Mouse (Mus musculus) hindbrain, embryonic 10.5 days (tissue): ENCODE measurements at regions not wholly inside any gene's neighbourhood (a gene's known extent, or its start where the extent isn't known, plus 50 kb on each side); places are given as distances from the start of the nearest gene placed in this dataset.
A peak's percentile ranks its signal among the peaks of the same experiment; 100 is the strongest.

Source experiments
- DNase-seq: peaks from one replicate; pipeline ENCODE4 v3.0.0-alpha.2; 2017; ENCODE audit warnings: low spot score
- H3K27ac ChIP-seq: fragments of 300-500 bp; sonication (generic); 2 replicates; pipeline ENCODE4 v1.5.1; 2016; ENCODE audit warnings: mild to moderate bottlenecking, moderate library complexity
- H3K27me3 ChIP-seq: fragments of 300-500 bp; sonication (generic); 2 replicates; pipeline ENCODE4 v1.6.1; 2016; ENCODE audit warnings: mild to moderate bottlenecking; ENCODE audit not compliant: poor library complexity, insufficient read depth, severe bottlenecking
- H3K36me3 ChIP-seq: fragments of 300-500 bp; sonication (generic); 2 replicates; pipeline ENCODE4 v1.6.1; 2016; ENCODE audit warnings: mild to moderate bottlenecking, moderate library complexity
- H3K4me1 ChIP-seq: fragments of 300-500 bp; sonication (generic); replicated peaks from 2 replicates; pipeline ENCODE4 v1.6.1; 2016; ENCODE audit warnings: mild to moderate bottlenecking
- H3K4me3 ChIP-seq: fragments of 300-500 bp; sonication (generic); 2 replicates; pipeline ENCODE4 v1.5.1; 2016; ENCODE audit warnings: mild to moderate bottlenecking, moderate library complexity
- H3K9me3 ChIP-seq: fragments of 300-500 bp; sonication (generic); 2 replicates; pipeline ENCODE4 v1.6.1; 2016; ENCODE audit warnings: mild to moderate bottlenecking, moderate library complexity
- WGBS: fragments of 180-500 bp; shearing (Covaris S2); methylation state at CpG from one replicate; pipeline ENCODE4 v1.1.7; 2016; 5-methylcytosine and 5-hydroxymethylcytosine counted together

DNA sequence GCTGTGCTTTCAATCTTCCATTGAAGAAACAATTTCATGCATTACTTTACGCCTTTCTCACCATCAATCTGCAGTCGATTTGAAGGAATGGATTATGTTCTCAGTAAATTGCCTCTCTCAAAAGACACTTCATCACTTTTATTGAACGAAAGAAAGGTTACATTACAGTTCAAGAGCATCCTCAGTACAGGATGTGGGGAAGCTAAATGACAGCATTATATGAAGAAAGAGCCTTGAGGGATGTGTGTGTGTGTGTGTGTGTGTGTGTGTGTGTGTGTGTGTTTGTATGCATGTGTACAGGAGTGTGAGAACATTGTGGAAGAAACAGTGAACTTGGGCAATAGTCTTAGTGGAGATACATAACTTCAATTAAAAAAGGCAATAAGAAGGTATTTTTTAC lies 311.8 kb upstream of the Rnaseh2b start:
- Histone ChIP-seq H3K9me3 (0 out of 2 replicates have a peak, but pooled peaks cover 3% of the 10 kb centered on the region), H3K36me3 (no peaks in the 10 kb centered on the region), H3K4me3 (no peak overlapping the region), H3K4me1 (no peaks in the 10 kb centered on the region), H3K27ac (no peak overlapping the region), H3K27me3 (no peaks in the 10 kb centered on the region)
- WGBS: 69% methylated on average over 3 of the region's 3 CpGs
- no peak for DNase-seq

DNA sequence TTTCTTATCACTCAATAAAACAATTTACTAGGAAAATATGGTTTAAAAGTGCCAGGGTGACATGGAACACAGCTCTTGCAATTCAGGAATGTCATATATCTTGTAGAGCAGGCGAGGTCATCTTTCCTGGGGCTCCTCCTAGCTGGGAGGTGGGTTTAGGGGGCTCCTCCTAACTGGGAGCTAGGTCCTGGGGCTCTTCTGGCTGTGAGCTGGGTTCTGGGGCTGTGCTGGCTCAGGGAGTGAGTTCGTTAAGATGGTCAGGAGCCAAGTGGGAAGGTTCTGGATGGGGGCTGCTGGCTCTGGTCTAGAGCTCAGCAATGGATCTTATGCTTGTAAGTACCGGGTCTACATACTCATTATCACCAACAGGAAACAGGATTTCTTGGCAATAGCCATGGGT lies 306.8 kb upstream of the Rnaseh2b start:
- WGBS: 81% methylated on average over 3 of the region's 3 CpGs

DNA sequence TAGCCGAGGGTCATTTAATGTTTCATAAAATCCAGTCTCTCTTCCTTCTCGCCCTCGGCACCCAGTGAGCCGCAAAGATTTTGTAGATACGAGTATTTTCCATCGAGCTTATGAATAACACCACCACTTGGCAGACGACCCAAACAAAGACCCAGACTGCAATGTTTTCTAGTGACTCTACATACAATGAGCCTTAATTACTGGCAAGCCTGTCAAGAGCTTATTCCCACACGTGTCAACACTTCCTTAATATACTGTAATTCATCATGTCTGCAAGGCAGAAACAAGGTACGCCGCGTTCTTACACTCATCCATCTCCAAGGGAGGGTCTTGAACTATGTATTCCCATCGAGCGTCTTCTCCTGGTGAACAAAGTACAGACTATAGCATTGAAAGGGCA lies 306.2 kb upstream of the Rnaseh2b start:
- H3K27ac ChIP-seq: no peak overlapping the region
- no peaks in the 10 kb centered on the region for H3K27me3 ChIP-seq
- H3K36me3 ChIP-seq: no peaks in the 10 kb centered on the region
- WGBS: 87% methylated on average over 13 of the region's 13 CpGs
- H3K4me3 ChIP-seq: no peak overlapping the region
- no peaks in the 10 kb centered on the region for H3K4me1 ChIP-seq
- 0 out of 2 replicates have a peak, but pooled peaks cover 3% of the 10 kb centered on the region for H3K9me3 ChIP-seq
- no peak for DNase-seq

More for the DNA sequence above, 306.8 kb upstream of the Rnaseh2b start:
- no peaks in the 10 kb centered on the region for H3K36me3 ChIP-seq
- H3K27me3 ChIP-seq: no peaks in the 10 kb centered on the region
- H3K4me3 ChIP-seq: no peak overlapping the region
- no peak for DNase-seq
- no peak overlapping the region for H3K27ac ChIP-seq
- H3K4me1 ChIP-seq: no peaks in the 10 kb centered on the region
- 0 out of 2 replicates have a peak, but pooled peaks cover 3% of the 10 kb centered on the region for H3K9me3 ChIP-seq

DNA sequence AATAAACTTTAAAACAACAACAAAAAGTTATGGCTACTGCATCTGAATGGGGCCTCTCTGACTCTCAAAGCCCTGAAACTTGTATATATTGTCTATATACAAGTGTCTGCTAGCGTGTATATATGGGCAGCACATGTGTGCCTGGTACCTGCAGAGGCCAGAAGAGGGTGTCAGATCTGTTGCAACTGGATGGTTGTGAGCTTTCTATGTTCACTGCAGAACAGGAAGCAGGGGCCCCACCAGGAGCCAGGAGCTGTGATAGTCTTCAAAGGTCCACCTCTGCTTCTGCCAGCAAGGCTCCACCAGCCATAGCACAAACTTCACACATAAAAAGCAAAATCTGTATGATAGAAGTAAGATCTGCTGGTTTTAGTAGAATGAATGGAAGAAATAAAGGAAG lies 297.1 kb upstream of the Rnaseh2b start:
- no peaks in the 10 kb centered on the region for H3K4me1 ChIP-seq
- H3K36me3 ChIP-seq: no peaks in the 10 kb centered on the region
- no peak overlapping the region for H3K27ac ChIP-seq
- DNase-seq: no peak
- 88% methylated on average over 1 of the region's 1 CpGs for WGBS
- no peaks in the 10 kb centered on the region for H3K27me3 ChIP-seq
- no peaks in the 10 kb centered on the region for H3K9me3 ChIP-seq
- H3K4me3 ChIP-seq: no peak overlapping the region

DNA sequence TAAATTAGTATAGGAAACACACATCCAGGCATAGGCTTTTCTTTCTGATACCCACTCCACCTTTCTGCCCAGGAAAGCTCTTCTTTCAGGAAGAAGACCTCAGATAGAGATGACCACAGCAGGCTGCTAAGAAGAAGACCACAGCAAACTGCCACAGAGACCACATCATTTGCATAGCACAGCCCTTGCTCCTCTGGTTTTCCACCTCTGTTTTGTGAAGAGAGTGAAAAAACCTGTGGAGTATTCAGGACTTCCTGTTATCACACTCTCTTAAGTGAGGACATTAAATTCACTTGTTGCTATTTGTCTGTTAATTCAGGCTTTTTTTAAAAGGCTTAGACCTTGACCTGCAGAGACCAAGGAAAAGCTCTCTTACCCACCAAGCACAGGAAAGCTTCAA lies 294.7 kb upstream of the Rnaseh2b start:
- Histone ChIP-seq H3K9me3 (no peaks in the 10 kb centered on the region), H3K27ac (no peak overlapping the region), H3K27me3 (no peaks in the 10 kb centered on the region), H3K4me3 (no peak overlapping the region), H3K36me3 (no peaks in the 10 kb centered on the region), H3K4me1 (peaks cover 19% of the 10 kb centered on the region)
- no peak for DNase-seq

DNA sequence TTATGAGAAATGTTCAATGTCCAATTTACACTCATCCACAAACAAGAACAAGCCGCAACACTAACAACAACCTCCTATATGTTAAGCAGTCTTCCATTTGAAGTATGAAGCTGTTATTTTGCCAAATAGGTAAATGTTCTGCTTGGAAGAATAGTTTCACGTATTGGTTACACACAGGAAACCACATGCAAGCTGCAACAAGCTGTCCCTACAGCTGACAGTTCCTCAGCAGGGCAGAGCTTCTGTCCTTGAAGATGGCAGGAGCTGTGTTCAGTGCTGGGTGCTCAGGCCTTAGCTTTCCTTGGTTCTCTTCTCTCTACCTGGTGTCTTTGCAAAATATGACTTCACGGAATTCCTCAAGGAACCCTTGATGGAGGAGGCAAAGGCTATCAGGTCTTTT lies 294.1 kb upstream of the Rnaseh2b start:
- no peak overlapping the region for H3K4me3 ChIP-seq

DNA sequence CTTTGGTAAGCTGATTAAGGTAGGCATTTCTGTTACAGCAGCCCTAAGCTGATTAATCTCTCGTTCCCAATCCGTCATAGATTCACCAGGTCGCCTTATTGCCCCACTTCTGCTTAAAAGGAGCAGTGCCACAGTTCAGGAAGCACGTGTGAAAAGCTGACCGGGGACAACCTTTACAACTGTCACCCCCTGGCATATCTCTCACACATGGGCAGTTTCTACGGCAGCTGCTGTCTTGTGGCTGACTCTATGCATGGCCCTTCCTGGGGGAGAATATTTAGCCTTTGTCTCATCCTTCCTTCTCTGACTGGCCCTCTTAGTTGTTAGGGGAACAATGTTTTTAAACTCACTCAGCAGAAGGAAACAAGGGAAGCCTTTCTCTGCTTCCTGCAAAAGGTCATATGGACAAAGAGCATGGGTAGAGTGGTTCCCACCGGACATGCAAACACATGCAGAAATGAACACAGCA lies 290.9 kb upstream of the Rnaseh2b start:
- Histone ChIP-seq H3K27ac (peak overlapping the region; percentile 68), H3K9me3 (no peaks in the 10 kb centered on the region), H3K4me1 (peaks cover 30% of the 10 kb centered on the region), H3K36me3 (no peaks in the 10 kb centered on the region), H3K4me3 (no peak overlapping the region), H3K27me3 (no peaks in the 10 kb centered on the region)
- peak; percentile 40 for DNase-seq
- 19% methylated on average over 7 of the region's 7 CpGs for WGBS

More for the DNA sequence above, 294.1 kb upstream of the Rnaseh2b start:
- DNase-seq: no peak
- 88% methylated on average over 3 of the region's 3 CpGs for WGBS
- H3K27me3 ChIP-seq: no peaks in the 10 kb centered on the region
- no peak overlapping the region for H3K27ac ChIP-seq
- H3K9me3 ChIP-seq: no peaks in the 10 kb centered on the region
- H3K36me3 ChIP-seq: no peaks in the 10 kb centered on the region
- H3K4me1 ChIP-seq: peaks cover 24% of the 10 kb centered on the region

DNA sequence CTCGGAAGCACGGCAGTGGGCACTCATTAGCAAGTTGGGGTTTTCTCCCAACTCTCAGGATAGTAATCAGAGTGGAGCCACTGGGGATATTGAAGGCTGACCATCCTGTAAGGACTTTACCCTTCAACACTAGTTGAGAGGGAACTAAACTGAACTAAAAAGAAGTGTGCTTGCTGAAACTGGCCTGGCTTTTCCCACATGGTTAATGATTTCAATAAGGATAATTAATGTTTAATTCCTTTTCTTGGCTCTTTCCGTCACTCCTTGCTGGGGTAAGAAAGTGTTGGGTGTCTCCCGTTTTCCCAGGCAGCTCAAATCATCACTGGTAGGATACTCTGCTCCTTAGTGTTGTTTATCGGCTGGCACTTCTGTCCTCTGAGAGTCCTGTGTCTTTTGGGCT lies 290.3 kb upstream of the Rnaseh2b start:
- Histone ChIP-seq H3K4me3 (no peak overlapping the region), H3K4me1 (peaks cover 30% of the 10 kb centered on the region), H3K36me3 (no peaks in the 10 kb centered on the region), H3K9me3 (no peaks in the 10 kb centered on the region), H3K27ac (peak overlapping the region; percentile 66; the same call in 1 of the 2 replicates), H3K27me3 (no peaks in the 10 kb centered on the region)
- DNase-seq: no peak
- WGBS: 68% methylated on average over 5 of the region's 5 CpGs

DNA sequence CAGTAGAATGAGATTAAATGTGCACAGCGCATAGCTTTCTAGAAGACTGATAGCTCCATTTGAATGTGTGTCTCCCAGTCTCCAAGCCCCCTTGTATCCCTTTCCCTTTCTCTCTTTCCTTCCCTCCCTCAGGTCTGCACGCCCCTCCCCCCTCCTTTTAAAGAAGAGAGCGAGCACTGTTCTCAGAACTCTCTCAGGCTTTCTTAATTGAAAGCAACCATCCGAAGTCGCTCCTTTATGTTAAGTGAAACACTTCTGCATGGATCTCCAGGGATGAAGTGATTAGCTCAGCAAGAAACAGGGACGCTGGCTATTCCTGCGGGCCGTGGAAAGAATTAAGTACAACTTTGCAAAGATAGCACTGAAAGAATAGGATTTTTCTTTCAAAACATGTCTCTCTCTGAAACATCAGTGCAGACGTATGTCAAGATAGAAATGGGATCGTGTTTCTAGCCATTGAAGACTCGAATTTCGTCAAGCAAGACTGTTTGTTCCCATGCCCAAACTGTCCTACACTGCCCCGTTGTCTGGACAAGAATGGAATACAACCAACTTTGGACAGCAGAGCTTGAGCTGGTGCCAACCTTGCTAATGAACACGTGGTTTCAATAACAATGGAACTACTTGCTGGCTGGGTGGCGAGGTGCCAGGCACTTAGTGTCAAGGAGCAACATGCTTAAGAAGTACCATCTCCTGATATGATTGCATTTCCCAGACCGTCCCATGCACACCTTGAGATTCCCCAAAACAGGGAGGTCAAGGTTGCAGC lies 289.2 kb upstream of the Rnaseh2b start:
- 38% methylated on average over 16 of the region's 16 CpGs for WGBS
- no peaks in the 10 kb centered on the region for H3K36me3 ChIP-seq
- H3K9me3 ChIP-seq: no peaks in the 10 kb centered on the region
- peak; percentile 14 for DNase-seq
- 0 out of 2 replicates have a peak overlapping the region, but pooled peaks have one; percentile 9 for H3K4me3 ChIP-seq
- H3K27me3 ChIP-seq: no peaks in the 10 kb centered on the region
- H3K4me1 ChIP-seq: peaks cover 30% of the 10 kb centered on the region
- peak overlapping the region; percentile 66 for H3K27ac ChIP-seq

DNA sequence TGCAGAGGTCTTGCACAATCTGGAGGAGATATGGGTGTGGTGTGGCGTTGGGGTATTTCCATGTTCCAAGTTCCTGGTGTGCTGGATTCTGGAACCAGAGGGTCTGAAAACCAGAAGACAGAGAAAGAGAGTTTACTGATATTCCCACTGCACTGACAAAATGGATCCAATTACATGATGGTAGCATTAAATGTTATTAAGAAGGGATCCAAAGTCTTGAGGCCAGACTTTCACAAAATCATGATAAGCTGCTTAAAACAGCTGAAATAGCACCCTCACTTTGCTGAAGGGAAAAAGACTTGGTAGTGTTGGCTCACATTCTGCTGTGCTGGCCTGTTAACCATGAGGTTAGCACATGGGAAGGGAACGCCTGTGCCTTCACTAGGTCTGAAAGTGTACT lies 288.6 kb upstream of the Rnaseh2b start:
- Histone ChIP-seq H3K27me3 (no peaks in the 10 kb centered on the region), H3K4me3 (no peak overlapping the region), H3K4me1 (peaks cover 30% of the 10 kb centered on the region), H3K36me3 (no peaks in the 10 kb centered on the region), H3K27ac (peak overlapping the region; percentile 66; the same call in 1 of the 2 replicates), H3K9me3 (no peaks in the 10 kb centered on the region)
- 91% methylated on average over 2 of the region's 2 CpGs for WGBS
- no peak for DNase-seq

DNA sequence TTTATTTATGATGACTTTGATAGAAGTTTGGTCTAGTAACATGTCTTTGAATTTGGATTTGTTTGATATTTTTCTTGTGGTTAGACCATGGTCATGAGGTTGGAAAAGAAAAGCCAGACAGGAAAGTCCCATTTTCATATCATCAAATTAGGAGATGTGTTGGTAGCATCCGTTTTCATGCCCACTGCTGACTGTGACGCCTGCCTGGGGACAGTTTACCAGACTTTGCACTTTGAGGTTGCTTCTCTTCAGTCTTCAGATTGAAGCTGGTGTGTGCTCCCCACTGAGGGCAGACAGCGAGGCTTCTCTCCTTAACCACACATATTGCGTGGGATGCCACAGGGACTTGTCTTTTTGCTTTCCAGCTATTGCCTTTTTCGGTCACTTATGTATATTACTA lies 283.7 kb upstream of the Rnaseh2b start:
- no peak overlapping the region for H3K27ac ChIP-seq
- H3K4me3 ChIP-seq: no peak overlapping the region
- peaks cover 2% of the 10 kb centered on the region; the same call in 1 of the 2 replicates for H3K4me1 ChIP-seq
- no peaks in the 10 kb centered on the region for H3K27me3 ChIP-seq
- DNase-seq: no peak
- 86% methylated on average over 5 of the region's 5 CpGs for WGBS
- H3K9me3 ChIP-seq: no peaks in the 10 kb centered on the region
- no peaks in the 10 kb centered on the region for H3K36me3 ChIP-seq

DNA sequence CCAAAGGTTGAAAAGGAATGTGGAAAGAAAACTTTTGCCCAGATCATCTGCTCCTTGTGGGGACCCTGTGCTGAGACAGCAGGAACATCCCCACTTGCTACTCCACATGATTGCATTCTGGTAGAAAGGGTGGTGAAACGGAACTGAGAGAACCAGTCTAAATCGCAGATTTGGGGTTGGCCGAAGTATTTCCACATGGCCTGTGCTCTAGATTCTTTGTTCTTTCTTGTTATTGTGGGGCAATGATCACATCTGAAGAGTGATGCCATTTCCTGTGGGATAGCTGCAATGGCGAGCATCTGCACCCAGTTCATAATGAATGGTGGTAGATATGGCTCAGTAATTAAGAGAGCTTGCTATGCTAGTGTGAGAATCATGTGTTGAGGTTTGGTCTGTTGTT lies 273.6 kb upstream of the Rnaseh2b start:
- no peak overlapping the region for H3K4me3 ChIP-seq
- H3K27me3 ChIP-seq: no peaks in the 10 kb centered on the region
- H3K9me3 ChIP-seq: no peaks in the 10 kb centered on the region
- 91% methylated on average over 4 of the region's 4 CpGs for WGBS
- H3K27ac ChIP-seq: no peak overlapping the region
- no peaks in the 10 kb centered on the region for H3K4me1 ChIP-seq
- no peaks in the 10 kb centered on the region for H3K36me3 ChIP-seq
- DNase-seq: no peak

DNA sequence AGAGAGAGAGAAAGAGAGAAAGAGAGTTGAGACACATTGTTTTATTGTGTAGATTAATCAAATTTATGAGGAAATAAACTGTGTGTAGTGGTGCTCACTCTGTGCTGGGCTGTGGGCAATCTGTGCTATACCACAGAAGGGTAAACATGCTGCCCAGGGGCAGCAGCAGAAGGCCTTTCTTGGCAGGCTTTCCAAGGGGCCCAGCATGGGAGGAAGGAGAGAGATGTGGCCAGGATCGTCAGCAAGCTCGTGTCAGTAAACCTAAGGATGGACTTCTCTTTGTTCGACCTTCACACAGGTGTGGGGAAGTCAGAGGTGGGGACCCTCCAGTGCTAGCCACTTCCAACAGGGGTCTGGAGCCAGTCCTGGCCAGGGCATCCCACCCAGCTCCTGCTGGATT lies 271.4 kb upstream of the Rnaseh2b start:
- no peak for DNase-seq
- H3K27me3 ChIP-seq: no peaks in the 10 kb centered on the region
- H3K9me3 ChIP-seq: no peaks in the 10 kb centered on the region
- no peaks in the 10 kb centered on the region for H3K36me3 ChIP-seq
- no peak overlapping the region for H3K27ac ChIP-seq
- no peaks in the 10 kb centered on the region for H3K4me1 ChIP-seq
- H3K4me3 ChIP-seq: no peak overlapping the region
- WGBS: 83% methylated on average over 3 of the region's 3 CpGs
